Mouse (Mus musculus): ENCODE measurements at regions not wholly inside any gene's neighbourhood (a gene's known extent, or its start where the extent isn't known, plus 50 kb on each side); places are given as distances from the start of the nearest gene placed in this dataset.
"Not testable (repeated sequence)": the region's sequence is repeated elsewhere in the genome, so short reads cannot be mapped to it uniquely, and the experiment has no call there.

GRCm38 (mm10) chr11:24925135-24925534 is 847.3 kb downstream of the Bcl11a start:
- DNase-seq (ENCODE audit: low spot score in 2 of 2), result no peak

- DNase-seq (ENCODE audit: low spot score in 2 of 2), result no peak
Observed at GRCm38 (mm10) chr11:24943646-24944045, 865.8 kb downstream of the Bcl11a start.

- DNase-seq (ENCODE audit: low spot score in 2 of 2), result no peak
Observed at GRCm38 (mm10) chr11:24951161-24951560, 873.3 kb downstream of the Bcl11a start.

GRCm38 (mm10) chr11:24972359-24972758 is 894.5 kb downstream of the Bcl11a start:
- DNase-seq (ENCODE audit: low spot score in 2 of 2), result no peak

GRCm38 (mm10) chr11:24980193-24980665 is 902.4 kb downstream of the Bcl11a start:
- no peak for DNase-seq (ENCODE audit: low spot score in 2 of 2)

GRCm38 (mm10) chr11:24983060-24983629 is 905.3 kb downstream of the Bcl11a start:
- DNase-seq (ENCODE audit: low spot score in 2 of 2), result no peak

- no peak for DNase-seq (ENCODE audit: low spot score in 2 of 2)
Observed at GRCm38 (mm10) chr11:25005491-25005890, 927.6 kb downstream of the Bcl11a start.

- DNase-seq (ENCODE audit: low spot score in 2 of 2), result no peak
Observed at GRCm38 (mm10) chr11:25026786-25027185, 948.9 kb downstream of the Bcl11a start.

- peak; percentile 16 to 23 for DNase-seq (ENCODE audit: low spot score in 2 of 2)
Observed at GRCm38 (mm10) chr11:25040983-25041382, 963.1 kb downstream of the Bcl11a start.

GRCm38 (mm10) chr11:25042763-25043162 is 964.9 kb downstream of the Bcl11a start:
- DNase-seq (ENCODE audit: low spot score in 2 of 2), result no peak

- DNase-seq (ENCODE audit: low spot score in 2 of 2), result no peak
Observed at GRCm38 (mm10) chr11:25045339-25045738, 967.5 kb downstream of the Bcl11a start.

GRCm38 (mm10) chr11:25045977-25046376 is 968.1 kb downstream of the Bcl11a start:
- DNase-seq (ENCODE audit: low spot score in 2 of 2), result no peak

- DNase-seq (ENCODE audit: low spot score in 2 of 2), result no peak
Observed at GRCm38 (mm10) chr11:25055698-25056097, 977.8 kb downstream of the Bcl11a start.

- DNase-seq (ENCODE audit: low spot score in 2 of 2), result no peak
Observed at GRCm38 (mm10) chr11:25057093-25057521, 979.3 kb downstream of the Bcl11a start.

- DNase-seq (ENCODE audit: low spot score in 2 of 2), result no peak
Observed at GRCm38 (mm10) chr11:25057543-25057942, 979.7 kb downstream of the Bcl11a start.

- DNase-seq (ENCODE audit: low spot score in 2 of 2), result no peak
Observed at GRCm38 (mm10) chr11:25063042-25063441, 985.2 kb downstream of the Bcl11a start.

- no peak for DNase-seq (ENCODE audit: low spot score in 2 of 2)
Observed at GRCm38 (mm10) chr11:25063978-25064377, 986.1 kb downstream of the Bcl11a start.

GRCm38 (mm10) chr11:25099976-25100375 is 1022.1 kb downstream of the Bcl11a start:
- not testable (repeated sequence) for DNase-seq (ENCODE audit: low spot score in 2 of 2)

GRCm38 (mm10) chr11:25104432-25104831 is 1026.6 kb downstream of the Bcl11a start:
- no peak for DNase-seq (ENCODE audit: low spot score in 2 of 2)

GRCm38 (mm10) chr11:25124458-25124857 is 1046.6 kb downstream of the Bcl11a start:
- DNase-seq (ENCODE audit: low spot score in 2 of 2), result no peak

- no peak for DNase-seq (ENCODE audit: low spot score in 2 of 2)
Observed at GRCm38 (mm10) chr11:25142226-25142625, 1064.4 kb downstream of the Bcl11a start.

- DNase-seq (ENCODE audit: low spot score in 2 of 2), result no peak
Observed at GRCm38 (mm10) chr11:25142833-25143232, 1065.0 kb downstream of the Bcl11a start.

GRCm38 (mm10) chr11:25147287-25147686 is 1063.3 kb downstream of the 5730522E02Rik start:
- no peak for DNase-seq (ENCODE audit: low spot score in 2 of 2)

- DNase-seq (ENCODE audit: low spot score in 2 of 2), result no peak
Observed at GRCm38 (mm10) chr11:25156705-25157104, 1053.9 kb downstream of the 5730522E02Rik start.

Data from right cerebral cortex, adult 2 months (tissue).